Mouse (Mus musculus) liver, embryonic 14.5 days (tissue): ENCODE results near the gene Zfp365.

ENCODE experiments used
- CTCF ChIP-seq: IDR thresholded peaks from 2 replicates; pipeline ENCODE4 v1.5.1; 2016; ENCODE audit warnings: antibody characterized with exemption, low read depth, control low read depth
- EP300 ChIP-seq: IDR thresholded peaks from 2 replicates; pipeline ENCODE4 v1.6.1; 2016; ENCODE audit warnings: antibody characterized with exemption, low read depth

DNA sequence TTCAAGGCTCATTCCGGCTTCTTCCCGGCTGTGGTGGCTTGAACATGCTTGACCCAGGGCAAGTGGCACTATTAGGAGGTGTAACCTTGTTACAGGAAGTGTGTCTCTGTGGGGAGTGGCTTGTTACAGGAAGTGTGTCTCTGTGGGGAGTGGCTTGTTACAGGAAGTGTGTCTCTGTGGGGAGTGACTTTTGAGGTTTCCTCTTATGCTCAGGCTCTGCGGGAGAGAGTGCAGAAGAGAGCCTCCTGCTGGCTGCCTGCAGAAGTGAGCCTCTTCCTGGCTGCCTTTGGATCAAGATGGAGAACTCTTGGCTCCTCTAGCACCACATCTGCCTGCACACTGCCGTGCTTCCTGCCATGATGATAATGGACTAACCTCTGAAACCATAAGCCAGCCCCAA, 31.1 kb upstream of the Zfp365 start:
- TF ChIP-seq EP300 = no peak
- TF ChIP-seq CTCF = 0 out of 2 replicates have a peak, but pooled peaks have one; percentile 19
